Mouse (Mus musculus) MEL (cell line): ENCODE data around the gene Cadm4. TPM values are rescaled to one million over a fixed set of nuclear protein-coding genes. Genes with fewer than 3 reads are reported as not detected.

Source experiments
- DNase-seq: peaks from one replicate; pipeline ENCODE4 v3.0.0; 2011; ENCODE audit warnings: low read depth, low spot score
- H3K27ac ChIP-seq: 2 replicates; pipeline ENCODE4 v1.5.1; 2012; ENCODE audit warnings: low read depth, mild to moderate bottlenecking, control low read depth, low read length, moderate library complexity; ENCODE audit not compliant: control insufficient read depth
- H3K27me3 ChIP-seq, 2 experiments: fragments of 150-350 bp in 1 of 2; sonication (generic) in 1 of 2; 2 replicates each; pipeline ENCODE4 v1.6.1; 2012; ENCODE audit warnings: low read length in 2 of 2, mild to moderate bottlenecking in 2 of 2, improper control_type of control experiment in 1 of 2, moderate library complexity in 1 of 2; ENCODE audit not compliant: insufficient read depth in 2 of 2, control insufficient read depth in 1 of 2
- H3K36me3 ChIP-seq, 2 experiments: 2 replicates each; pipeline ENCODE4 v1.6.1; 2012 to 2014; ENCODE audit warnings: low read length in 2 of 2, improper control_type of control experiment in 1 of 2, inconsistent platforms in 1 of 2, mild to moderate bottlenecking in 1 of 2; ENCODE audit not compliant: insufficient read depth in 2 of 2, control insufficient read depth in 1 of 2
- H3K4me1 ChIP-seq, 2 experiments: fragments of 150-350 bp in 1 of 2; sonication (generic) in 1 of 2; 2 replicates each; pipeline ENCODE4 v1.6.1; 2012; ENCODE audit warnings: low read length in 2 of 2, improper control_type of control experiment in 1 of 2, mild to moderate bottlenecking in 1 of 2; ENCODE audit not compliant: insufficient read depth in 2 of 2, control insufficient read depth in 1 of 2
- H3K4me3 ChIP-seq, 2 experiments: fragments of 150-350 bp in 1 of 2; sonication (generic) in 1 of 2; 2 replicates each; pipeline ENCODE4 v1.5.1; 2012; ENCODE audit warnings: low read depth in 2 of 2, low read length in 2 of 2, mild to moderate bottlenecking in 2 of 2, moderate library complexity in 2 of 2, control low read depth in 1 of 2, improper control_type of control experiment in 1 of 2; ENCODE audit not compliant: control insufficient read depth in 1 of 2, insufficient read depth in 1 of 2
- H3K79me2 ChIP-seq: 2 replicates; pipeline ENCODE4 v1.6.1; 2012; ENCODE audit warnings: mild to moderate bottlenecking, low read length, moderate library complexity; ENCODE audit not compliant: control insufficient read depth, poor library complexity, insufficient read depth
- H3K9ac ChIP-seq: 2 replicates; pipeline ENCODE4 v1.6.1; 2012; ENCODE audit warnings: low read depth, mild to moderate bottlenecking, control low read depth, low read length, moderate library complexity; ENCODE audit not compliant: control insufficient read depth, poor library complexity, severe bottlenecking
- H3K9me3 ChIP-seq: fragments of 150-350 bp; sonication (generic); replicated peaks from 2 replicates; pipeline ENCODE4 v1.6.1; 2012; ENCODE audit warnings: mild to moderate bottlenecking, low read length, improper control_type of control experiment, moderate library complexity; ENCODE audit not compliant: insufficient read depth
- BHLHE40 ChIP-seq: IDR thresholded peaks from 2 replicates; pipeline ENCODE4 v1.6.1; 2012; ENCODE audit warnings: low read depth, mild to moderate bottlenecking, inconsistent platforms, low read length, improper control_type of control experiment, borderline replicate concordance
- CHD2 ChIP-seq: IDR thresholded peaks from 2 replicates; pipeline ENCODE4 v1.6.1; 2011; ENCODE audit warnings: low read length, improper control_type of control experiment
- E2F4 ChIP-seq: IDR thresholded peaks from 2 replicates; pipeline ENCODE4 v1.6.1; 2011; ENCODE audit warnings: low read depth, low read length, improper control_type of control experiment, borderline replicate concordance
- GABPA ChIP-seq: IDR thresholded peaks from 2 replicates; pipeline ENCODE4 v1.6.1; 2012; ENCODE audit warnings: low read depth, mild to moderate bottlenecking, inconsistent platforms, low read length, improper control_type of control experiment, moderate library complexity
- GATA1 ChIP-seq: IDR thresholded peaks from 2 replicates; pipeline ENCODE4 v1.6.1; 2011; ENCODE audit warnings: low read depth, low read length, improper control_type of control experiment
- KAT2A ChIP-seq: conservative IDR thresholded peaks from 2 replicates; pipeline ENCODE4 v1.6.1; 2012; ENCODE audit warnings: low read depth, low read length, improper control_type of control experiment, inconsistent platforms
- MAZ ChIP-seq: IDR thresholded peaks from 2 replicates; pipeline ENCODE4 v1.6.1; 2012; ENCODE audit warnings: low read depth, mild to moderate bottlenecking, inconsistent platforms, low read length, improper control_type of control experiment
- MYB ChIP-seq: IDR thresholded peaks from 2 replicates; pipeline ENCODE4 v1.6.1; 2011; ENCODE audit warnings: mild to moderate bottlenecking, low read depth, low read length, improper control_type of control experiment
- MYC ChIP-seq: IDR thresholded peaks from 2 replicates; pipeline ENCODE4 v1.6.1; 2011; ENCODE audit warnings: low read depth, mild to moderate bottlenecking, low read length, improper control_type of control experiment, moderate library complexity
- NRF1 ChIP-seq: IDR thresholded peaks from 2 replicates; pipeline ENCODE4 v1.6.1; 2014; ENCODE audit warnings: low read depth, mild to moderate bottlenecking, inconsistent platforms, low read length, improper control_type of control experiment, moderate library complexity; ENCODE audit not compliant: poor library complexity, insufficient read depth, severe bottlenecking
- POLR2A ChIP-seq, 2 experiments: IDR thresholded peaks; 2 replicates each; pipeline ENCODE4 v1.6.1; 2011 to 2012; ENCODE audit warnings: low read length in 2 of 2, mild to moderate bottlenecking in 2 of 2, control low read depth in 1 of 2, improper control_type of control experiment in 1 of 2, low read depth in 1 of 2, moderate library complexity in 1 of 2; ENCODE audit not compliant: control insufficient read depth in 1 of 2, insufficient read depth in 1 of 2, poor library complexity in 1 of 2
- POLR2AphosphoS2 ChIP-seq: IDR thresholded peaks from 2 replicates; pipeline ENCODE4 v1.6.1; 2011; ENCODE audit warnings: low read length, improper control_type of control experiment
- SMC3 ChIP-seq: IDR thresholded peaks from 2 replicates; pipeline ENCODE4 v1.6.1; 2011; ENCODE audit warnings: low read depth, low read length, improper control_type of control experiment
- USF1 ChIP-seq: IDR thresholded peaks from 2 replicates; pipeline ENCODE4 v1.6.1; 2014; ENCODE audit warnings: low read depth, mild to moderate bottlenecking, inconsistent platforms, low read length, improper control_type of control experiment, moderate library complexity
- USF2 ChIP-seq, 2 experiments: IDR thresholded peaks; 2 replicates each; pipeline ENCODE4 v1.6.1; 2011 to 2012; ENCODE audit warnings: improper control_type of control experiment in 2 of 2, low read length in 2 of 2, borderline replicate concordance in 1 of 2, inconsistent platforms in 1 of 2, low read depth in 1 of 2, mild to moderate bottlenecking in 1 of 2; ENCODE audit not compliant: insufficient read depth in 1 of 2
- ZMIZ1 ChIP-seq: IDR thresholded peaks from 2 replicates; pipeline ENCODE4 v1.6.1; 2012; ENCODE audit warnings: low read depth, mild to moderate bottlenecking, inconsistent platforms, low read length, improper control_type of control experiment, moderate library complexity
- polyA plus RNA-seq, 2 experiments: library from polyadenylated mRNA; stranded (reverse) in 1 of 2; unstranded in 1 of 2; fragments of >175 nt in 1 of 2; fragments of >200 nt in 1 of 2; gene quantifications; 2 replicates each; pipeline versions ENCODE4 v1.2.1 to v1.2.4; 2012; ENCODE audit warnings: low replicate concordance in 2 of 2, low read depth in 1 of 2; ENCODE audit not compliant: insufficient read length in 2 of 2, insufficient read depth in 1 of 2, missing spikeins in 1 of 2
- total RNA-seq: library from RNA; depleted of rRNA; stranded (reverse); fragments of 300-350 nt; gene quantifications from 2 replicates; pipeline ENCODE4 v1.2.3, GENCODE M21; 2012

The Cadm4 gene
- total and polyA plus RNA-seq, 3 experiments, result 0.12 to 0.38 TPM; not detected in 1

DNA sequence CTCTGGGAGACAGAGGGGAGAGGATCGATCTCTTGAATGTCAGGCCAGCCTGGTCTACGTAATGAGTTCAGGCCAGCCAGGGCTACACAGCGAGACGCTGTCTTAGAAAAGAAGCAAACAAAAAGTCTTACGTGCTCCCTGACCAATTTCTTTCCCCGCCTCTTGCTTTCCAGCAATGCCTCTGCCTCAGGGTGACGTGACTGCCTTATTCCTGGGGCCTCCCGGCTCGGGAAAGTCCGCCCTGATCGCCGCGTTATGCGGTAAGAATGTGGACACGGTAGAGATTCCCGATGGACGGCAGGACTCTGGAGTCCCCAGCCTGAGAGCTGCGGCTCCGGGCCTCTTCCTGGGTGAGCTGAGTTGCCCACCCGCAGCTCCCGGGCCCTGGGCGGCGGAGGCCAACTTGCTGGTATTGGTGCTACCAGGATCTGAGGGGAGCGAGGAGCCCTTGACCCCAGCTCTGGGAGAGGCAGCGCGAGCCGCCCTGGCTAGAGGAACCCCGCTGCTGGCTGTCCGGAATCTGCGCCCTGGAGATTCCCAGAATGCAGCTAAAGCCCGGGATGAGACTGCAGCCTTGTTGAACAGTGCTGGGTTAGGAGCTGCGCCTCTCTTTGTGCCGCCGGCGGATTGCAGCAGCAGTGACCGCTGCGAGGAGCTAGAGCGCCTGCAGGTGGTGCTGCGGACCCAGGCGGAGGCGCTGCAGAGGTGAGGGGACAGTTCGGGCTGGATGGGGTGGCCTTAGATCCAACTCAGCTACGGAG lies 49.6 kb downstream of the Cadm4 start (continued):
- TF ChIP-seq MYB (no peak), MAZ (no peak), USF2 (IDR thresholded peaks at IDR 0.05; ENCODE audit: borderline replicate concordance in 1 of 2, insufficient read depth in 1 of 2, low read depth in 1 of 2, low read length in 2 of 2) (no peak)

DNA sequence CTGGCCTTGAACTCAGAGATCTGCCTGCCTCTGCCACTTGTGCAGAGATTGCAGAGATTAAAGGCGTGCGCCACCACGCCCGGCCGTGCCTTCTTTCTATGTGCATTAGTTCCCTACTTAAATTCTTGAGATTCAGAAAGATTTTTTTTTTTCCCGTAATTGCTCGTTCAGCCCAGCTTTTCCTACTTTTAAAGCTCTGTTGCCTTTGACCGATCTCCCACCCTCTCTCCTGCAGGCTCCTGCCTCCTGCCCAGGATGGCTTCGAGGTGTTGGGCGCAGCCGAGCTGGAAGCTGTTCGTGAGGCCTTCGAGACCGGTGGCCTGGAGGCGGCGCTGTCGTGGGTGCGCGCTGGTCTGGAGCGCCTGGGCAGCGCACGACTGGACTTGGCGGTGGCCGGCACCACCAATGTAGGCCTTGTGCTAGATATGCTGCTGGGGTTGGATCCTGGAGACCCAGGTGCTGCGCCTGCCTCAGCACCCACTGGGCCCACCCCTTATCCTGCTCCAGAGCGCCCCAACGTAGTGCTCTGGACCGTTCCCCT lies 51.3 kb downstream of the Cadm4 start:
- TF ChIP-seq USF2 (IDR thresholded peaks at IDR 0.05; ENCODE audit: borderline replicate concordance in 1 of 2, insufficient read depth in 1 of 2, low read depth in 1 of 2, low read length in 2 of 2), result no peak
- no peak for TF ChIP-seq KAT2A
- TF ChIP-seq CHD2, result no peak
- TF ChIP-seq POLR2A (IDR thresholded peaks at IDR 0.05; ENCODE audit: control insufficient read depth in 1 of 2, insufficient read depth in 1 of 2, low read depth in 1 of 2, low read length in 2 of 2, poor library complexity in 1 of 2), result no peak
- TF ChIP-seq NRF1, result no peak
- TF ChIP-seq MAZ, result no peak
- TF ChIP-seq GATA1, result no peak
- TF ChIP-seq, all 39 proteins: peak for 0
- H3K27me3 ChIP-seq, result no peaks in the 10 kb centered on the region
- H3K27ac ChIP-seq, result no peak overlapping the region
- no peak overlapping the region for H3K9ac ChIP-seq
- peaks cover 0 to 14% of the 10 kb centered on the region in 2 experiments; a peak in 2 of 4 replicates for H3K36me3 ChIP-seq
- no peak for DNase-seq
- no peak overlapping the region for H3K4me3 ChIP-seq
- H3K9me3 ChIP-seq, result no peaks in the 10 kb centered on the region
- peaks cover 4% of the 10 kb centered on the region; the same call in 1 of the 2 replicates for H3K79me2 ChIP-seq
- peaks cover 2 to 22% of the 10 kb centered on the region in 2 experiments for H3K4me1 ChIP-seq

DNA sequence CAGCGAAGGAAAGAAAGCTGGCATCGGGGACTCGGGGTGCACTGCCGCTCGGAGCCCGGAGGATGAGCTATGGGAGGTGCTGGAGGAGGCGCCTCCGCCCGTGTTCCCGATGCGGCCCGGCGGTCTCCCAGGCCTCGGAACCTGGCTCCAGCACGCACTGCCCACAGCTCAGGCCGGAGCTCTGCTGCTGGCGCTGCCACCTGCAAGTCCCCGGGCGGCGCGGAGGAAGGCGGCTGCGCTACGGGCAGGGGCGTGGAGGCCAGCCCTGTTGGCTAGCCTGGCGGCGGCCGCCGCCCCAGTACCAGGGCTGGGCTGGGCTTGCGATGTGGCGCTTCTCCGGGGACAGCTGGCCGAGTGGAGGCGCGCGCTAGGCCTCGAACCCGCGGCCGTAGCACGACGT lies 52.0 kb downstream of the Cadm4 start:
- Histone ChIP-seq H3K9ac (no peak overlapping the region), H3K9me3 (no peaks in the 10 kb centered on the region)
- TF ChIP-seq SMC3, result no peak
- TF ChIP-seq USF1, result no peak
- TF ChIP-seq POLR2AphosphoS2, result no peak
- TF ChIP-seq GABPA, result no peak
- no peak for TF ChIP-seq BHLHE40
- no peak for TF ChIP-seq E2F4
- TF ChIP-seq ZMIZ1, result no peak
- no peak for TF ChIP-seq MYC
- TF ChIP-seq MYB, result no peak
- TF ChIP-seq POLR2A (IDR thresholded peaks at IDR 0.05; ENCODE audit: control insufficient read depth in 1 of 2, insufficient read depth in 1 of 2, low read depth in 1 of 2, low read length in 2 of 2, poor library complexity in 1 of 2), result no peak
- TF ChIP-seq USF2 (IDR thresholded peaks at IDR 0.05; ENCODE audit: borderline replicate concordance in 1 of 2, insufficient read depth in 1 of 2, low read depth in 1 of 2, low read length in 2 of 2), result no peak
- TF ChIP-seq, all 39 proteins: peak for 0
- no peak for DNase-seq
- Histone ChIP-seq H3K79me2 (peaks cover 4% of the 10 kb centered on the region; the same call in 1 of the 2 replicates), H3K27me3 (no peaks in the 10 kb centered on the region), H3K4me3 (no peak overlapping the region), H3K36me3 (peaks cover 0 to 7% of the 10 kb centered on the region in 2 experiments; a peak in 2 of 4 replicates), H3K27ac (no peak overlapping the region), H3K4me1 (peaks cover 0 to 15% of the 10 kb centered on the region in 2 experiments; a peak in 3 of 4 replicates)
